Mouse (Mus musculus) hindbrain, embryonic 12.5 days (tissue): ENCODE data around the gene Fam129b. TPM values are rescaled to one million over a fixed set of nuclear protein-coding genes. Genes with fewer than 3 reads are reported as not detected.
A peak's percentile ranks its signal among the peaks of the same experiment; 100 is the strongest.

ENCODE experiments used
- ATAC-seq: fragments of 200-750 bp; cut with Nextera tagmentation; 2 replicates; pipeline ENCODE4 v1.8.0; 2017; ENCODE audit warnings: moderate TSS enrichment; ENCODE audit not compliant: low FRiP score
- H3K27ac ChIP-seq: fragments of 300-500 bp; sonication (generic); 2 replicates; pipeline ENCODE4 v1.5.1; 2016; ENCODE audit warnings: mild to moderate bottlenecking
- H3K27me3 ChIP-seq: fragments of 300-500 bp; sonication (generic); 2 replicates; pipeline ENCODE4 v1.6.1; 2016; ENCODE audit warnings: mild to moderate bottlenecking
- H3K36me3 ChIP-seq: fragments of 300-500 bp; sonication (generic); 2 replicates; pipeline ENCODE4 v1.6.1; 2016; ENCODE audit warnings: mild to moderate bottlenecking
- H3K4me1 ChIP-seq: fragments of 300-500 bp; sonication (generic); 2 replicates; pipeline ENCODE4 v1.6.1; 2016
- H3K4me2 ChIP-seq: fragments of 300-500 bp; sonication (generic); replicated peaks from 2 replicates; pipeline ENCODE4 v1.6.1; 2016; ENCODE audit warnings: mild to moderate bottlenecking
- H3K4me3 ChIP-seq: fragments of 300-500 bp; sonication (generic); 2 replicates; pipeline ENCODE4 v1.5.1; 2016; ENCODE audit warnings: mild to moderate bottlenecking
- H3K9ac ChIP-seq: fragments of 300-500 bp; sonication (generic); 2 replicates; pipeline ENCODE4 v1.6.1; 2016; ENCODE audit warnings: mild to moderate bottlenecking, moderate library complexity
- H3K9me3 ChIP-seq: fragments of 300-500 bp; sonication (generic); replicated peaks from 2 replicates; pipeline ENCODE4 v1.6.1; 2016; ENCODE audit warnings: mild to moderate bottlenecking
- WGBS: fragments of 180-500 bp; shearing (Covaris S2); methylation state at CpG from one replicate; pipeline ENCODE4 v1.1.7; 2016; 5-methylcytosine and 5-hydroxymethylcytosine counted together
- polyA plus RNA-seq: library from polyadenylated mRNA; unstranded; fragments of >200 nt; fragmentation: Nextera tagmentation; extraction: Ambion mirVana; gene quantifications from 2 replicates; pipeline ENCODE4 v1.2.1, GENCODE M21; 2016

The Fam129b gene
- polyA plus RNA-seq, 1 experiment from 2014 or later, result 42.2 TPM

- ATAC-seq, result no peak
- H3K36me3 ChIP-seq, result peaks cover 20% of the 10 kb centered on the region
- no peak overlapping the region for H3K9ac ChIP-seq
- H3K4me1 ChIP-seq, result peaks cover 38% of the 10 kb centered on the region
- WGBS, result 15% methylated on average over 7 of the region's 7 CpGs
- no peak overlapping the region for H3K4me3 ChIP-seq
- no peak overlapping the region for H3K27ac ChIP-seq
- H3K4me2 ChIP-seq, result peak overlapping the region; percentile 91; the same call in 1 of the 2 replicates
- H3K27me3 ChIP-seq, result no peaks in the 10 kb centered on the region
- no peaks in the 10 kb centered on the region for H3K9me3 ChIP-seq
Observed at GRCm38 (mm10) chr2:32965511-32966183, 89.7 kb downstream of the Fam129b start.

DNA sequence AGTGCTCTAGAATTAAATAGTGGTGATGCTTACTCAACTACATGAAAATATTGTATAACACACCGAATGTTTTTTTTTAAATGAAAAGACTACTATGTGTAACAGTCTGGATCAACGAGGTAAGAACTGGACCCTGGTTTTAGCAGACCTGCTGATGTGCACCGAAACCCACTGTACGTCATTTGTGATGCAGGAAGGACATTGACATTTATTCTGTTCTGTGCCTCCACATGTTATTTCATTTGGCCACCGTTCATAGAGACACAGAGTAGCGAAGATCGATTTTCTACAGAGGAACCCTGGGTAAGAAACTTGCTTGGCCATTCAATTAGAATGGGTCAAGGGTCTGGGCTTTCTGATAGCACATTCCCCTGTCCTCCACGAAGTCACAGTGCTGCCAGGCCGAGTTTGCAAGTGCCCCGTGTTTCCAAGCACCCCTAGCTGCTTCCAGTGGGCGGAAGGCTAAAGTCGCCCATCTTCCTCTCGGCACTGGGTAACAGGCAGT lies 90.3 kb downstream of the Fam129b start:
- 10% methylated on average over 13 of the region's 13 CpGs for WGBS
- Histone ChIP-seq H3K27ac (peak overlapping the region; percentile 92), H3K4me3 (peak overlapping the region; percentile 58), H3K9me3 (no peaks in the 10 kb centered on the region), H3K4me1 (peaks cover 35% of the 10 kb centered on the region), H3K27me3 (no peaks in the 10 kb centered on the region), H3K36me3 (peaks cover 20% of the 10 kb centered on the region), H3K9ac (peak overlapping the region; percentile 73), H3K4me2 (peak overlapping the region; percentile 91)
- no peak; the same call in 1 of the 2 replicates for ATAC-seq

DNA sequence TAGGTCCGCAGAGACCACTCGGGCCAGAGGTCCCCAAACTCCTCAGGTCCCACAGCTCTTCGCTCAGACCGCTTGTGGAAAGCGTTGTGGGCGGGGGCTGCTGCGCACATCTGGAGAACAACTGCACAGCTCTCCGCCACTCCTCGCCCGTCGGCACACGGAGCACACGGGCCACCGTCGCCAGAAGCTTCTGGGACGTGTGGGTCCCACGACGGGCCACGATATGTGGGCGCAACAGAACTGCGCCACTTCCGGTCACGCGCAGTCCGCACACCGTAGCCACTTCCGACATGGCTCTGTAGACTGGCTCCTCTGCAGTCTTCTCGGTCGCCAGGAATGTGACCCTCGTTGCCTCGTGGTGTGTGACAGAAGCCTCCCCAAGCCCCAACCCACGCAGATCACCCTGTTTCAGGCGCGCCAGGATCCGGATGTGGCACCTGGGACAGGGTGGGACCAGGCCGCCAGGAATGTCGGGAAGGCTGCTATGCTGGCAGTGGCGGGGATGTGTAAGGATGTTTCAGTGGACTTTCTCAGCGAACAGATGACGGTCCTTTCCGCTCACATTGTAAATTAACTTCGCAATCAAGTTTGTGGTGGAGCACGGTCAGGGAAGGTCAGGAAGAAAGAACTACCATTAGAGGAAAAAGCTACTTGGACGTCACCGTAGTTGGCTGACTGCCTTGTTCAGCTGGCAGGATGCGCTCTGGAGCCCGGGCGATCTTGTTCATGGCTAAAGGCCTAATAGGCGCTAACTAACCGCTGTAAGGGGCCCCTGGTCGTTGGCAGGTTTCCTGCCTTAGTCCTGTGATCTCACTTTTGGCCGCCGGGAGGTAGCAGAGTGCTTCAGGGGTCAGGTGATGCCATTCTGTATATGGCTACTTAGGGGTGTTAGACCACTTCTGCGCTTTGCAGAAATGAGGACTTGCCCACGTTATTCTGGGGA lies 91.0 kb downstream of the Fam129b start:
- H3K27me3 ChIP-seq, result no peaks in the 10 kb centered on the region
- no peaks in the 10 kb centered on the region for H3K9me3 ChIP-seq
- peaks cover 20% of the 10 kb centered on the region for H3K36me3 ChIP-seq
- H3K4me1 ChIP-seq, result peaks cover 36% of the 10 kb centered on the region
- peak; percentile 88 for ATAC-seq
- peak overlapping the region; percentile 73 for H3K9ac ChIP-seq
- peak overlapping the region; percentile 58 for H3K4me3 ChIP-seq
- peak overlapping the region; percentile 92 for H3K27ac ChIP-seq
- 1% methylated on average over 55 of the region's 55 CpGs for WGBS
- H3K4me2 ChIP-seq, result peak overlapping the region; percentile 91

DNA sequence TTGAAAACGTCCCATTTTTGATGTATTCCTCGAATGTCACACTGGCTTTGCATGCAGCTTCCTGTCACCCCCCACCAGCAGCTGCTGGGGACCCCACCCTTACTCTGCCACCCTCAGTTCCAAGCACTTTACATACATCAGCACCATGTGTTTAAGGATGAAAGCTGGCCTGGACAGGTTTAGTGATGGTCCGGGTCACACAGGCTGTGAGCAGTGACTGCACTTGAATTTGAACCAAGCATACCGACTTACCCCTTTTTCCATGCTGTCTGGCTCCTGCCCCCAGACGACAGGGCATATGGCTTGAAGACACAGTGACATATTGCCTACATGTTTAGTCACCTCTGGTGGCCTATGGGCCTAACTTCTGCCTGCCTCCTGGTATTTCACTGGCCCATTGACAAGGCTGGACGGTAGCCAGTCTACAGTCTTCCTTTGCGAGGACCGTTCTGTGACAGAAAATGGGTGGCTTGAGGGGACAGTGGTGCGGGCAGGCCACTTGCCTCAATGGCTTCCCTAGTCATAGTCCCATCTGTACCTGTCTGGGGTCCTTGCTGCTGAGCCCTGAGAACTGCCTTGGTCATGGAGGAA lies 92.2 kb downstream of the Fam129b start:
- 90% methylated on average over 9 of the region's 9 CpGs for whole genome bisulfite sequencing
- ATAC-seq, result no peak
- Histone ChIP-seq H3K27ac (no peak overlapping the region), H3K9ac (no peak overlapping the region; the same call in 1 of the 2 replicates), H3K4me3 (no peak overlapping the region), H3K9me3 (no peaks in the 10 kb centered on the region), H3K27me3 (no peaks in the 10 kb centered on the region), H3K4me2 (peak overlapping the region; percentile 91; the same call in 1 of the 2 replicates), H3K4me1 (peaks cover 27% of the 10 kb centered on the region), H3K36me3 (peaks cover 19% of the 10 kb centered on the region)

GRCm38 (mm10) chr2:32969326-32969725 lies 93.4 kb downstream of the Fam129b start:
- no peaks in the 10 kb centered on the region for H3K27me3 ChIP-seq
- WGBS, result 90% methylated on average over 8 of the region's 8 CpGs

GRCm38 (mm10) chr2:32971235-32971634 lies 95.3 kb downstream of the Fam129b start:
- no peak overlapping the region for H3K4me3 ChIP-seq
- no peak overlapping the region for H3K4me2 ChIP-seq
- 35% methylated on average over 9 of the region's 9 CpGs for WGBS
- no peak overlapping the region for H3K27ac ChIP-seq
- H3K9ac ChIP-seq, result no peak overlapping the region
- no peaks in the 10 kb centered on the region for H3K27me3 ChIP-seq
- H3K36me3 ChIP-seq, result peaks cover 33% of the 10 kb centered on the region
- no peaks in the 10 kb centered on the region for H3K9me3 ChIP-seq
- no peak for ATAC-seq
- peaks cover 16% of the 10 kb centered on the region for H3K4me1 ChIP-seq

More at GRCm38 (mm10) chr2:32969326-32969725, 93.4 kb downstream of the Fam129b start:
- Histone ChIP-seq H3K4me1 (peaks cover 22% of the 10 kb centered on the region), H3K4me3 (no peak overlapping the region), H3K36me3 (peaks cover 18% of the 10 kb centered on the region), H3K9ac (no peak overlapping the region), H3K27ac (no peak overlapping the region), H3K9me3 (no peaks in the 10 kb centered on the region), H3K4me2 (no peak overlapping the region)
- ATAC-seq, result no peak

DNA sequence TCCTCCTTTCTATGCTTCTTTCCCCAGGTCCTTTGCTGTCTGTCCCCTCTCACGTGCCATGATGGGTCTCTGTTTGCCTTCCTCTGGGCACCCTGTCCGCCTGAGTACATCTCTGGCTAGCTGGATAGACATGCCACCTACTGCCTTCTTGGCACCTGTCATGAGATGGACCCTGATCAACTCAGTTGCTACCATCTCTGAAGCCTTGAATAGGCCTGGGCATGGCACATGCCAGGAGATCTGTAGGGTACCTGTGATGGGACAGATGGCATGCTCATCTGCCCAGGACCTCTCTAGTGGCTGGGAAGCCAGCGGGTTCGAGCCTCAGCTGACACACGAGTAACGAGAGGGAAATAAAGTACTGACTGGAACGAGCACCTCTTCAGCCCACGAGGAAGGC lies 98.3 kb downstream of the Fam129b start:
- Histone ChIP-seq H3K9me3 (no peaks in the 10 kb centered on the region), H3K4me1 (0 out of 2 replicates have a peak, but pooled peaks cover 6% of the 10 kb centered on the region), H3K9ac (no peak overlapping the region), H3K4me2 (no peak overlapping the region), H3K36me3 (peaks cover 38% of the 10 kb centered on the region), H3K4me3 (no peak overlapping the region), H3K27ac (no peak overlapping the region), H3K27me3 (no peaks in the 10 kb centered on the region)
- ATAC-seq, result no peak
- WGBS, result 91% methylated on average over 8 of the region's 8 CpGs

Other genes with a start within 250 kb of the Fam129b start
- 31.6 and 32.1 TPM in 2 replicates for gene Eng, start 229.5 kb upstream of the Fam129b start, polyA plus RNA-seq
- 19.5 and 20.1 TPM in 2 replicates for gene Fpgs, start 172.0 kb upstream of the Fam129b start, polyA plus RNA-seq
- 99.0 and 101 TPM in 2 replicates for gene Cdk9, start 163.0 kb upstream of the Fam129b start, polyA plus RNA-seq
- 33.5 and 34.8 TPM in 2 replicates for gene Sh2d3c, start 155.1 kb upstream of the Fam129b start, polyA plus RNA-seq
- gene 6330409D20Rik, start 135.1 kb upstream of the Fam129b start, polyA plus RNA-seq, result 1.6 and 2.0 TPM in 2 replicates
- 52.1 and 55.9 TPM in 2 replicates for gene Tor2a, start 118.9 kb upstream of the Fam129b start, polyA plus RNA-seq
- 0.63 and 1.1 TPM in 2 replicates for gene Ttc16, start 100.5 kb upstream of the Fam129b start, polyA plus RNA-seq
- 4.6 and 5.6 TPM in 2 replicates for gene Ptrh1, start 100.3 kb upstream of the Fam129b start, polyA plus RNA-seq
- 0.85 and 1.5 TPM in 2 replicates for gene Cfap157, start 91.7 kb upstream of the Fam129b start, polyA plus RNA-seq
- 102 and 105 TPM in 2 replicates for gene Stxbp1, start 28.9 kb upstream of the Fam129b start, polyA plus RNA-seq
- 101 and 114 TPM in 2 replicates for gene Rpl12, start 85.4 kb downstream of the Fam129b start, polyA plus RNA-seq
- gene Lrsam1, start 85.5 kb downstream of the Fam129b start, polyA plus RNA-seq, result 19.0 and 22.0 TPM in 2 replicates
- gene Slc2a8, start 106.0 kb downstream of the Fam129b start, polyA plus RNA-seq, result 22.4 and 23.9 TPM in 2 replicates